Mouse (Mus musculus) kidney, adult 18-20 months (tissue): ENCODE data around the gene St6galnac1.
A peak's percentile ranks its signal among the peaks of the same experiment; 100 is the strongest.
"Not testable (repeated sequence)": the region's sequence is repeated elsewhere in the genome, so short reads cannot be mapped to it uniquely, and the experiment has no call there.

Experiments
- DNase-seq: peaks from one replicate; pipeline ENCODE4 v3.0.0; 2021

The St6galnac1 gene

GRCm38 (mm10) chr11:116807116-116807515, 31.8 kb upstream of the St6galnac1 start:
- no peak for DNase-seq

GRCm38 (mm10) chr11:116806136-116807071, 31.1 kb upstream of the St6galnac1 start:
- no peak for DNase-seq

GRCm38 (mm10) chr11:116802709-116803108, 27.4 kb upstream of the St6galnac1 start:
- DNase-seq = no peak

GRCm38 (mm10) chr11:116801106-116801505, 25.8 kb upstream of the St6galnac1 start:
- no peak for DNase-seq

GRCm38 (mm10) chr11:116799364-116799763, 24.1 kb upstream of the St6galnac1 start:
- DNase-seq = no peak

GRCm38 (mm10) chr11:116784221-116784620, 8.9 kb upstream of the St6galnac1 start:
- DNase-seq = no peak

- DNase-seq = no peak
Observed at GRCm38 (mm10) chr11:116782737-116783145, 7.4 kb upstream of the St6galnac1 start.

- DNase-seq = no peak
Observed at GRCm38 (mm10) chr11:116773205-116773604, 2.1 kb downstream of the St6galnac1 start.

- no peak for DNase-seq
Observed at GRCm38 (mm10) chr11:116769873-116770272, 5.4 kb downstream of the St6galnac1 start.

- DNase-seq = no peak
Observed at GRCm38 (mm10) chr11:116764946-116765345, 10.4 kb downstream of the St6galnac1 start.

GRCm38 (mm10) chr11:116764346-116764745, 11.0 kb downstream of the St6galnac1 start:
- DNase-seq = no peak

GRCm38 (mm10) chr11:116755191-116755590, 20.1 kb downstream of the St6galnac1 start:
- DNase-seq = peak; percentile 7

- DNase-seq = peak; percentile 27
Observed at GRCm38 (mm10) chr11:116753674-116754470, 21.4 kb downstream of the St6galnac1 start.

- no peak for DNase-seq
Observed at GRCm38 (mm10) chr11:116749733-116750132, 25.6 kb downstream of the St6galnac1 start.

- not testable (repeated sequence) for DNase-seq
Observed at GRCm38 (mm10) chr11:116748692-116749091, 26.6 kb downstream of the St6galnac1 start.

GRCm38 (mm10) chr11:116746822-116747221, 28.5 kb downstream of the St6galnac1 start:
- DNase-seq = not testable (repeated sequence)

GRCm38 (mm10) chr11:116745457-116745856, 29.9 kb downstream of the St6galnac1 start:
- DNase-seq = not testable (repeated sequence)

GRCm38 (mm10) chr11:116738411-116738810, 36.9 kb downstream of the St6galnac1 start:
- DNase-seq = peak; percentile 46

GRCm38 (mm10) chr11:116732536-116732935, 42.8 kb downstream of the St6galnac1 start:
- DNase-seq = no peak

GRCm38 (mm10) chr11:116731060-116731580, 44.2 kb downstream of the St6galnac1 start:
- not testable (repeated sequence) for DNase-seq

GRCm38 (mm10) chr11:116729276-116730008, 45.9 kb downstream of the St6galnac1 start:
- DNase-seq = no peak

GRCm38 (mm10) chr11:116726156-116726555, 49.2 kb downstream of the St6galnac1 start:
- no peak for DNase-seq
